Mouse (Mus musculus): Measurements from ENCODE around the gene Gjb3. TPM values are rescaled to one million over a fixed set of nuclear protein-coding genes. Genes with fewer than 3 reads are reported as not detected.
A peak's percentile ranks its signal among the peaks of the same experiment; 100 is the strongest.

Gjb3 gene
- 0.18 and 0.38 TPM in 2 replicates for polyA plus RNA-seq (2014; fragmentation: Nextera tagmentation; extraction: Ambion mirVana)

- H3K27me3 ChIP-seq (ENCODE audit: control insufficient read depth, insufficient read depth, low read length) = peaks cover 23% of the 10 kb centered on the region
- no peaks in the 10 kb centered on the region for H3K9me3 ChIP-seq (ENCODE audit: control insufficient read depth, low read length)
- no peak within 1 kb of the TSS for H3K9ac ChIP-seq (replicated peaks; ENCODE audit: low read length)
- ATAC-seq (ENCODE audit: low FRiP score, low TSS enrichment) = no peak
- peak within 1 kb of the TSS; percentile 48 for H3K4me2 ChIP-seq (ENCODE audit: low read length)
- H3K4me3 ChIP-seq (replicated peaks; ENCODE audit: low read depth, low read length) = peak within 1 kb of the TSS; percentile 15; the same call in 1 of the 2 replicates
- H3K27ac ChIP-seq (replicated peaks; ENCODE audit: low read depth, low read length) = no peak within 1 kb of the TSS
- H3K4me1 ChIP-seq (ENCODE audit: control insufficient read depth, insufficient read depth, low read length) = peaks cover 13% of the 10 kb centered on the region
- peak; percentile 61 for DNase-seq
- WGBS = 2% methylated on average over 47 of the region's 49 CpGs
- H3K36me3 ChIP-seq (ENCODE audit: control insufficient read depth, insufficient read depth, low read length) = no peaks in the 10 kb centered on the region
Measured at GRCm38 (mm10) chr4:127330181-127331100, at the start of gene Gjb3. Gene Gjb3, minus strand, starts transcription at chr4:127330844.

- Histone ChIP-seq H3K4me1 (ENCODE audit: control insufficient read depth, insufficient read depth, low read length) (no peaks in the 10 kb centered on the region), H3K36me3 (ENCODE audit: control insufficient read depth, insufficient read depth, low read length) (no peaks in the 10 kb centered on the region), H3K27me3 (ENCODE audit: control insufficient read depth, insufficient read depth, low read length) (no peaks in the 10 kb centered on the region), H3K27ac (replicated peaks; ENCODE audit: low read depth, low read length) (no peak overlapping the region), H3K9ac (replicated peaks; ENCODE audit: low read length) (no peak overlapping the region), H3K4me2 (ENCODE audit: low read length) (no peak overlapping the region), H3K4me3 (replicated peaks; ENCODE audit: low read depth, low read length) (no peak overlapping the region), H3K9me3 (ENCODE audit: control insufficient read depth, low read length) (no peaks in the 10 kb centered on the region)
- no peak for DNase-seq
- 35% methylated on average over 4 of the region's 4 CpGs for WGBS
- ATAC-seq (ENCODE audit: low FRiP score, low TSS enrichment) = no peak
Measured at GRCm38 (mm10) chr4:127377344-127377743, 46.7 kb upstream of the Gjb3 start.

DNA sequence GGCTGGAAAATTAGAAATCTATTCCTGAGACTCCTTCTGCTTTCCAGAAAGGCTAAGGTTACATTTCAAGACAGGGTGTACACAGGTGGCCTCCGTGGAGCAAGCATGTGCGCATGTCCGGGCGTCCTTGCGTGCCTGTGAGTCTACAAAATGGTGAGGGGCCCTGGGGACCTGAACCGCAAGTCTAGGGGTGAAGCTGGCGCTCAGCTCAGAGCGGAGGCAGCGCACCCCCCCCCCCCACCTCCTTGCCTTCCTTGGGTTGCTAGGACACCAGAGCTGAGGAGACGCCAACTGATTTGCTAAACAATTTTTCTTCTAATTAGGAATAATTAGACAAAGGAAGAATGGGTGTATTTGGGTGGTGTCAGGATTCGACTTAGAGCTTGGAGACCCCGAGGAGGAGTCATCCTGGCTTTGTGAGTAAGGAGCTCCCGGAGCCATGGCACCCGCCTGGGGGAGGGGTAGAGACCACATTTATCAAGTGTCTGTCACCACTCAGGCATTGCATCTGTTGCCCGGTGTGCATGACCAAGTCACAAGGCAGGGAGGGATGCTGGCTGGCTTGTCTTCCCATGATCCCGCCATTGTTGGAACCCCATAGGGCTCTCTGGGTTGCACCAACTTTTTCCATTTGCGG is 45.0 kb upstream of the Gjb3 start:
- Histone ChIP-seq H3K4me1 (ENCODE audit: control insufficient read depth, insufficient read depth, low read length) (no peaks in the 10 kb centered on the region), H3K9me3 (ENCODE audit: control insufficient read depth, low read length) (no peaks in the 10 kb centered on the region), H3K27me3 (ENCODE audit: control insufficient read depth, insufficient read depth, low read length) (no peaks in the 10 kb centered on the region), H3K4me2 (ENCODE audit: low read length) (no peak overlapping the region), H3K27ac (replicated peaks; ENCODE audit: low read depth, low read length) (no peak overlapping the region), H3K4me3 (replicated peaks; ENCODE audit: low read depth, low read length) (no peak overlapping the region), H3K9ac (replicated peaks; ENCODE audit: low read length) (no peak overlapping the region), H3K36me3 (ENCODE audit: control insufficient read depth, insufficient read depth, low read length) (no peaks in the 10 kb centered on the region)
- ATAC-seq (ENCODE audit: low FRiP score, low TSS enrichment) = no peak
- no peak for DNase-seq
- WGBS = 79% methylated on average over 17 of the region's 17 CpGs

- Histone ChIP-seq H3K27ac (replicated peaks; ENCODE audit: low read depth, low read length) (no peak overlapping the region), H3K4me2 (ENCODE audit: low read length) (no peak overlapping the region), H3K36me3 (ENCODE audit: control insufficient read depth, insufficient read depth, low read length) (no peaks in the 10 kb centered on the region), H3K9ac (replicated peaks; ENCODE audit: low read length) (no peak overlapping the region), H3K9me3 (ENCODE audit: control insufficient read depth, low read length) (no peaks in the 10 kb centered on the region), H3K27me3 (ENCODE audit: control insufficient read depth, insufficient read depth, low read length) (no peaks in the 10 kb centered on the region), H3K4me3 (replicated peaks; ENCODE audit: low read depth, low read length) (no peak overlapping the region), H3K4me1 (ENCODE audit: control insufficient read depth, insufficient read depth, low read length) (no peaks in the 10 kb centered on the region)
- whole genome bisulfite sequencing = 88% methylated on average over 4 of the region's 4 CpGs
- ATAC-seq (ENCODE audit: low FRiP score, low TSS enrichment) (no peak), DNase-seq (no peak)
Measured at GRCm38 (mm10) chr4:127374645-127375044, 44.0 kb upstream of the Gjb3 start.

- Histone ChIP-seq H3K36me3 (ENCODE audit: control insufficient read depth, insufficient read depth, low read length) (no peaks in the 10 kb centered on the region), H3K9me3 (ENCODE audit: control insufficient read depth, low read length) (no peaks in the 10 kb centered on the region), H3K4me3 (replicated peaks; ENCODE audit: low read depth, low read length) (no peak overlapping the region), H3K4me2 (ENCODE audit: low read length) (no peak overlapping the region), H3K27ac (replicated peaks; ENCODE audit: low read depth, low read length) (no peak overlapping the region), H3K9ac (replicated peaks; ENCODE audit: low read length) (no peak overlapping the region), H3K27me3 (ENCODE audit: control insufficient read depth, insufficient read depth, low read length) (no peaks in the 10 kb centered on the region), H3K4me1 (ENCODE audit: control insufficient read depth, insufficient read depth, low read length) (no peaks in the 10 kb centered on the region)
- DNase-seq (no peak), ATAC-seq (ENCODE audit: low FRiP score, low TSS enrichment) (no peak)
- WGBS = 63% methylated on average over 8 of the region's 8 CpGs
Measured at GRCm38 (mm10) chr4:127373491-127373890, 42.8 kb upstream of the Gjb3 start.

DNA sequence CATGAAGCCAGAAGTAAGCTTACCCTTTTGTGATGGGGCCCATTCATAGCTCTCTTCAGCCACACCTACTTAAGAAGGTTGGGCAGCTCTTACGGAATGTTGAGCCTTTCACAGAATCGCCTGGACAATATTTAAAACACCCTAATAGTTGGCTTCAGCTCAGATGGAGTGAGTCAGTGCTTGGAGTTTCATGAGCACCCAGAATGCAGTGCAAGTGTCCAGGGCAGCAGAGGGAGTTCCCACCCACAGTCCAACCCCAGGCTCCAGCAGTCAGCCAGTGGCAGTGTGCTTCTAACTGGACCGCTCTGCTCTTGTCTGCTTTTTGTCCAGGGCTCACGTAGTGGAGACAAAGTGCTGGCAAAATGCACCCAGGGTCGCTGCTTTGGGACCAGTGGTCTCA is 40.9 kb upstream of the Gjb3 start:
- ATAC-seq (ENCODE audit: low FRiP score, low TSS enrichment) = no peak
- Histone ChIP-seq H3K9me3 (ENCODE audit: control insufficient read depth, low read length) (no peaks in the 10 kb centered on the region), H3K4me2 (ENCODE audit: low read length) (no peak overlapping the region), H3K36me3 (ENCODE audit: control insufficient read depth, insufficient read depth, low read length) (no peaks in the 10 kb centered on the region), H3K4me3 (replicated peaks; ENCODE audit: low read depth, low read length) (no peak overlapping the region), H3K9ac (replicated peaks; ENCODE audit: low read length) (no peak overlapping the region), H3K27me3 (ENCODE audit: control insufficient read depth, insufficient read depth, low read length) (no peaks in the 10 kb centered on the region), H3K4me1 (ENCODE audit: control insufficient read depth, insufficient read depth, low read length) (no peaks in the 10 kb centered on the region), H3K27ac (replicated peaks; ENCODE audit: low read depth, low read length) (no peak overlapping the region)
- DNase-seq = no peak
- 69% methylated on average over 5 of the region's 5 CpGs for WGBS

- Histone ChIP-seq H3K27me3 (ENCODE audit: control insufficient read depth, insufficient read depth, low read length) (no peaks in the 10 kb centered on the region), H3K9ac (replicated peaks; ENCODE audit: low read length) (no peak overlapping the region), H3K4me3 (replicated peaks; ENCODE audit: low read depth, low read length) (no peak overlapping the region), H3K36me3 (ENCODE audit: control insufficient read depth, insufficient read depth, low read length) (no peaks in the 10 kb centered on the region), H3K27ac (replicated peaks; ENCODE audit: low read depth, low read length) (no peak overlapping the region), H3K4me1 (ENCODE audit: control insufficient read depth, insufficient read depth, low read length) (0 out of 2 replicates have a peak, but pooled peaks cover 3% of the 10 kb centered on the region), H3K9me3 (ENCODE audit: control insufficient read depth, low read length) (no peaks in the 10 kb centered on the region), H3K4me2 (ENCODE audit: low read length) (no peak overlapping the region)
- ATAC-seq (ENCODE audit: low FRiP score, low TSS enrichment) (no peak), DNase-seq (peak; percentile 47)
- 47% methylated on average over 2 of the region's 2 CpGs for WGBS
Measured at GRCm38 (mm10) chr4:127370447-127370846, 39.8 kb upstream of the Gjb3 start.

GRCm38 (mm10) chr4:127368379-127368973 is 37.8 kb upstream of the Gjb3 start:
- Histone ChIP-seq H3K9ac (replicated peaks; ENCODE audit: low read length) (no peak overlapping the region), H3K36me3 (ENCODE audit: control insufficient read depth, insufficient read depth, low read length) (no peaks in the 10 kb centered on the region), H3K9me3 (ENCODE audit: control insufficient read depth, low read length) (no peaks in the 10 kb centered on the region), H3K27me3 (ENCODE audit: control insufficient read depth, insufficient read depth, low read length) (no peaks in the 10 kb centered on the region), H3K4me2 (ENCODE audit: low read length) (no peak overlapping the region), H3K4me3 (replicated peaks; ENCODE audit: low read depth, low read length) (no peak overlapping the region), H3K4me1 (ENCODE audit: control insufficient read depth, insufficient read depth, low read length) (0 out of 2 replicates have a peak, but pooled peaks cover 6% of the 10 kb centered on the region), H3K27ac (replicated peaks; ENCODE audit: low read depth, low read length) (no peak overlapping the region)
- ATAC-seq (ENCODE audit: low FRiP score, low TSS enrichment) = 0 out of 2 replicates have a peak, but pooled peaks have one; percentile 39
- 31% methylated on average over 13 of the region's 13 CpGs for WGBS
- DNase-seq = peak; percentile 90

All from midbrain, embryonic 14.5 days (tissue).